Comparison of ENCODE assay signal across 12 mouse cellular contexts in the genomic region with DNA sequence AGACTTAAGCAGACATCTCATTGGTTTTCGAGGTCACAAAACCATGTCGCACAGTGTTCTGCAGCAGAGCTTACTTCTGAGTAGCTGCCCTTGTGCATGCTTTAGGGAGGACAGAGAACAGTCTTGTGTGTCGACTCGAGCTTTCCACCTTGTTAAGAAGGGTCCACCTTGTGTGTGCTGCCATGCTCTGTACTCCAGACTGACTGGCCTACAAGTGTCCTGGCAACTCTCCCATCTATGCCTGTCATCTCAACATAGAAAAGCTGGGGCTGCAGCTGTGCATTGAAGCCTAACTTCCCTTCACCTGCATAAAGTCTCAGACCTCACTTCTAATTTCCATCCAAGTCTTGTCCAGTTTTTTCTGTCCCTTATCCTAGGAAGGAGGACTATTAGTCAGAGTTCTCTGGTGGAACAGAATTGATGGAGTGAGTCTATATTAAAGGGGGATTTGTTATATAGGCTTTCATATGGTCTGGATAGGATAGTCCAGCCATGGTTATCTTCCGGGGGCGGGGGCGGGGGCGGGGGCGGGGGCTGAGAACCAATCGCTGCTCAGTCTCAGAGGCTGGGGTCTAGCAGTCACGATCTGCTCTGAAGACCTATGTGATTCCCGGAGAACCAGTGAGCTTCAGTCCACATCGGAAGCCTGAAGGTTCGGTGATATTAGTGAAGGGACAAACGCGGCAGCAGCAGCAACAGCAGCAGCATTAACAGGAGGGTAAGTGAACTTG. TPM values are rescaled to one million over a fixed set of nuclear protein-coding genes. Genes with fewer than 3 reads are reported as not detected.
DNase-seq lines count a peak whose midpoint lies in the region; ATAC-seq lines count a peak whose summit lies in the region.
"Had no signal": no experiment of that assay in that cellular context is flagged by ENCODE, and none has a peak within 500 bp of the region (broad histone marks: within the 10 kb centered on the region; RNA-seq: fewer than 3 reads in every experiment).

No protein-coding gene starts in this region.

- H3K4me3 ChIP-seq in hindbrain, embryonic 12.5 days, result no peak overlapping the region
- H3K4me3 ChIP-seq in hindbrain, embryonic 10.5 days, result no peak overlapping the region
- H3K4me3 ChIP-seq in forebrain, embryonic 10.5 days, result peak overlapping the region; percentile 11; the same call in 1 of the 2 replicates
- H3K4me3 ChIP-seq in liver, embryonic 13.5 days (replicated peaks), result no peak overlapping the region

- H3K9me3 ChIP-seq in hindbrain, embryonic 12.5 days (replicated peaks), result no peaks in the 10 kb centered on the region
- no peaks in the 10 kb centered on the region for H3K9me3 ChIP-seq in hindbrain, embryonic 10.5 days
- no peaks in the 10 kb centered on the region for H3K9me3 ChIP-seq in forebrain, embryonic 10.5 days
- H3K9me3 ChIP-seq in liver, embryonic 13.5 days (replicated peaks), result no peaks in the 10 kb centered on the region

- H3K4me2 ChIP-seq in hindbrain, embryonic 12.5 days (replicated peaks), result no peak overlapping the region
- peak overlapping the region; percentile 19; the same call in 1 of the 2 replicates for H3K4me2 ChIP-seq in liver, embryonic 13.5 days

- H3K27me3 ChIP-seq in hindbrain, embryonic 12.5 days, result no peaks in the 10 kb centered on the region
- no peaks in the 10 kb centered on the region for H3K27me3 ChIP-seq in hindbrain, embryonic 10.5 days (ENCODE audit: insufficient read depth, poor library complexity, severe bottlenecking)
- H3K27me3 ChIP-seq in forebrain, embryonic 10.5 days (ENCODE audit: poor library complexity, severe bottlenecking), result no peaks in the 10 kb centered on the region
- 0 out of 2 replicates have a peak, but pooled peaks cover 3% of the 10 kb centered on the region for H3K27me3 ChIP-seq in liver, embryonic 13.5 days

- 0 out of 2 replicates have a peak, but pooled peaks have one; percentile 14 for ATAC-seq in hindbrain, embryonic 12.5 days (ENCODE audit: low FRiP score)
- ATAC-seq in liver, embryonic 13.5 days (ENCODE audit: low read depth), result no peak

- 0 out of 2 replicates have a peak overlapping the region, but pooled peaks have one; percentile 48 for H3K27ac ChIP-seq in hindbrain, embryonic 12.5 days
- no peak overlapping the region for H3K27ac ChIP-seq in hindbrain, embryonic 10.5 days
- H3K27ac ChIP-seq in forebrain, embryonic 10.5 days, result peak overlapping the region; percentile 41; the same call in 1 of the 2 replicates
- H3K27ac ChIP-seq in liver, embryonic 13.5 days, result no peak overlapping the region
- H3K27ac ChIP-seq: layer of hippocampus, adult 2 months had no signal

- H3K4me1 ChIP-seq in hindbrain, embryonic 12.5 days, result peaks cover 14% of the 10 kb centered on the region; the same call in 1 of the 2 replicates
- 0 out of 2 replicates have a peak, but pooled peaks cover 5% of the 10 kb centered on the region for H3K4me1 ChIP-seq in hindbrain, embryonic 10.5 days (replicated peaks)
- peaks cover 22% of the 10 kb centered on the region for H3K4me1 ChIP-seq in forebrain, embryonic 10.5 days
- H3K4me1 ChIP-seq in liver, embryonic 13.5 days (replicated peaks), result peaks cover 36% of the 10 kb centered on the region

- WGBS in hindbrain, embryonic 12.5 days, result 85% methylated on average over 16 of the region's 16 CpGs
- 86% methylated on average over 16 of the region's 16 CpGs for WGBS in hindbrain, embryonic 10.5 days
- WGBS in forebrain, embryonic 10.5 days, result 86% methylated on average over 16 of the region's 16 CpGs
- 67% methylated on average over 16 of the region's 16 CpGs for WGBS in liver, embryonic 13.5 days (ENCODE audit: insufficient replicate concordance)

- H3K36me3 ChIP-seq in hindbrain, embryonic 12.5 days, result no peaks in the 10 kb centered on the region
- H3K36me3 ChIP-seq in hindbrain, embryonic 10.5 days, result no peaks in the 10 kb centered on the region
- H3K36me3 ChIP-seq in forebrain, embryonic 10.5 days (replicated peaks), result no peaks in the 10 kb centered on the region
- H3K36me3 ChIP-seq in liver, embryonic 13.5 days, result no peaks in the 10 kb centered on the region

- DNase-seq in hindbrain, embryonic 10.5 days (ENCODE audit: low spot score), result no peak
- peak; percentile 72 for DNase-seq in A20 (ENCODE audit: low read depth, low spot score)
- DNase-seq in forebrain, embryonic 10.5 days (ENCODE audit: extremely low spot score, low spot score), result no peak
- no peak for DNase-seq in liver, embryonic 13.5 days
- DNase-seq in gastrocnemius, postnatal 10 days, result no peak
- no peak for DNase-seq in c-Kit-positive CD71-positive TER-119-positive erythroid progenitor cells, embryonic 14.5 days (ENCODE audit: low spot score)
- DNase-seq: adrenal gland, postnatal 10 days; gastrocnemius, postnatal 36 days; kidney, adult 11 months; lung, adult 2 months had no signal

- H3K9ac ChIP-seq in hindbrain, embryonic 12.5 days, result no peak overlapping the region
- no peak overlapping the region for H3K9ac ChIP-seq in liver, embryonic 13.5 days

RNA-seq across cellular contexts. Expression of a gene that starts 42.0 kb away (rescaled TPM):
- polyA plus RNA-seq in hindbrain, embryonic 12.5 days (2016; fragmentation: Nextera tagmentation; extraction: Ambion mirVana), result 1.6 TPM in 2 replicates
- 0.32 and 0.67 TPM in 2 replicates for polyA plus RNA-seq in hindbrain, embryonic 10.5 days (2016; fragmentation: Nextera tagmentation; extraction: Ambion mirVana)
- polyA plus RNA-seq in forebrain, embryonic 10.5 days (2016; fragmentation: Nextera tagmentation; extraction: Ambion mirVana), result 0.25 and 0.27 TPM in 2 replicates
- 0.60 and 0.85 TPM in 2 replicates for polyA plus RNA-seq in liver, embryonic 13.5 days (2015; fragmentation: Nextera tagmentation; extraction: Ambion mirVana)
- 1 to 10 TPM; 3.0 to 4.1 TPM for total RNA-seq in gastrocnemius, postnatal 10 days (2021)

RNA-seq across cellular contexts. Expression of a gene that starts 51.8 kb away (rescaled TPM):
- 177 and 200 TPM in 2 replicates for polyA plus RNA-seq in hindbrain, embryonic 12.5 days (2016; fragmentation: Nextera tagmentation; extraction: Ambion mirVana)
- polyA plus RNA-seq in hindbrain, embryonic 10.5 days (2016; fragmentation: Nextera tagmentation; extraction: Ambion mirVana), result 116 and 123 TPM in 2 replicates
- polyA plus RNA-seq in forebrain, embryonic 10.5 days (2016; fragmentation: Nextera tagmentation; extraction: Ambion mirVana), result 102 and 111 TPM in 2 replicates
- polyA plus RNA-seq in liver, embryonic 13.5 days (2015; fragmentation: Nextera tagmentation; extraction: Ambion mirVana), result 30.9 and 42.0 TPM in 2 replicates
- 10 to 100 TPM; 54.5 to 62.8 TPM for total RNA-seq in gastrocnemius, postnatal 10 days (2021)

Comparison
In these comparisons a context has a peak if more than half of its experiments do, and no peak if none do; other contexts are left out.
1. H3K27ac ChIP-seq: peak in hindbrain, embryonic 12.5 days (single experiment) and forebrain, embryonic 10.5 days (single experiment); none in hindbrain, embryonic 10.5 days (single experiment) and liver, embryonic 13.5 days (single experiment).